Mouse (Mus musculus) heart, adult 18-20 months (tissue): ENCODE results near the gene Fam83g. TPM values are rescaled to one million over a fixed set of nuclear protein-coding genes. Genes with fewer than 3 reads are reported as not detected.

Source experiments
- DNase-seq, 2 experiments: peaks; one replicate each; pipeline ENCODE4 v3.0.0; 2021 to 2022; ENCODE audit warnings: mixed read lengths in 1 of 2
- total RNA-seq, 2 experiments: library from RNA; stranded (reverse); gene quantifications; 2 replicates each; pipeline ENCODE4 v1.2.3; 2021

Gene Fam83g
- total RNA-seq, 2 experiments from 2014 or later, result 0.25 to 0.33 TPM

- DNase-seq, result no peak
Measured at GRCm38 (mm10) chr11:61674151-61674838, 9.6 kb upstream of the Fam83g start.

GRCm38 (mm10) chr11:61674839-61675159, 9.1 kb upstream of the Fam83g start:
- no peak for DNase-seq

- no peak for DNase-seq
Measured at GRCm38 (mm10) chr11:61675332-61675731, 8.6 kb upstream of the Fam83g start.

- no peak for DNase-seq
Measured at GRCm38 (mm10) chr11:61676216-61676854, 7.6 kb upstream of the Fam83g start.

GRCm38 (mm10) chr11:61677709-61678108, 6.2 kb upstream of the Fam83g start:
- no peak for DNase-seq

DNA sequence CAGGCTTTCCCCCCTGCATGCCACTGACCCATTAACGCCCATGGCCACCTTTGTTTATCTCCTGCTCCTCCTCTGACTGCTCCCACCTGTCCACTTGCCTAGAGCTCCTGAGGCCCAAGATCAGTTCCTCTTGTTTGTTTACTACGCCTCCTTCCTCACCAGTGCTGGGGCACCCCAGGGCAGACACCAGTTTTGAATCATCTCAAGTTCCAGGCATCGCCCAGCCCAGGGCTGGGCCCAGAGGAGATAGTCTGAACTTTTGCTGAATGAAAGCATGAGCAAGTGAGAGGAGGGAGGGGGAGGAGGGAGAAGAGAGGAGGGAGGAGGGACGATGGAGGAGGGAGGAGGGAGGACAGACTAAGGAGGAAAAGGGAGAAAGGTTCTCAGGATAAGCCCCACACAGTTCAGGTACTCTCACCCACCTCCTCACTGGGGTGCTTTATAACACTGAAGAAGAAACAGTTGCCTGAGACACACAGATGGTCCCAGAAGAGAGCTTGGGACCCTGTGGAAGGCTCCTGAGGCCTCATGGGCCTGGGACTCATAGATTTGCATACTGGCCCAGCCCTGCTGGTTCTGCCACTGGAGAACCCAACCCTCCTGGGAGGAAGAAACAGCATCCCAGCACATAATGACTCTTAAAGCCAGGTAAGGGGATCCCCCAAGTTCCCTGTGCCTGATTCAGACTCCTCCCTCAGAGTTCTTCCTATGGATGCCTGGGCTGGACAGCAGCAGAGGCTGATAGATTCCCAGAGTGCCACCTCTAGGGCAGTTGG, 4.6 kb upstream of the Fam83g start:
- DNase-seq, result no peak

GRCm38 (mm10) chr11:61685119-61685725, 1.3 kb downstream of the Fam83g start:
- no peak for DNase-seq

DNA sequence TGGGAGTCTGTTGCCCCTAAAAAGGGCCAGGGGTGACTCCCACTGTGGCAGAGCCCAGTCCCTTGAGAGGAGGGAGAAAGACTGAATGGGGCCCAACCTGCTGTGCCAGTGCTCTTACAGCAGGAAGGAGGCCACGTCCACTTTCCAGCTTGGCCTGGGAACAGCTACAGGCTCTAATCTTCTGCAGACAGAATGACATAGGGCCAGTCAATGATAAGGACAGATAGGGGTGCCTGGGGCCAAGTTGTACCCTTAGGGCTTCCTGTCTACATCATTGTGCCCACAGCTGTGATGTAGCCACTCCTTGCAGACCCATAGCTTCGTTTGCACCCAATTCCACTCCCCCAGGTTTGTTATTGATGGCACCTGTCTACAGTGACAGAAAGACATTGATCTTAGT, 2.2 kb downstream of the Fam83g start:
- DNase-seq, result no peak

DNA sequence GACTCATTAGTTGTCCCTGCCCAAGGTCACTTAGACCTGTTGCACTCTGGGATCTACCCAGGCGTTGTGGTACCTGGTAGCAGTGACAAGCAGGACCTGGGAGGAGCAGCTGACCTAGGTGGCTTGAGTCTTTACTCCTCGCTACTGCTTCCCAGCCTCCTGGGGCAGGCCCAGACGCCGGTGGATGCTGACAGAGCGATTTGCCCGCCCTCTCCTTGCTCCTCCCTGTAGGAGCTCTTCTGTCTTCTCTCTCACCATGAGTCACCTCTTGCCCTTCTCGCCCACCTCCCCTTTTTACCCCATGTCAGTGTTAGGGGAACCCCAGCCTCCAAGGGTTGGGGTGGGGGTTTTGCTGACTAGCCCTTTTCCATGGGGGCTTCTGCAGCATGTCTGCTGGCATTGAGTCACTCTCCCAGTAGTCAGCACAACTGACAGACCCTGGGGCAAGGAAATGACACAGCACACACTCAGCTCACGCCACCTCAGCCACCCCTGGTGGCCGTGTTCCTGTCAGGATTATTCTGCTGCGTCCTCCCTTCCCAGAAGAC, 3.1 kb downstream of the Fam83g start:
- no peak for DNase-seq

- no peak for DNase-seq
Measured at GRCm38 (mm10) chr11:61687595-61687994, 3.7 kb downstream of the Fam83g start.

GRCm38 (mm10) chr11:61692996-61693395, 9.1 kb downstream of the Fam83g start:
- no peak for DNase-seq

DNA sequence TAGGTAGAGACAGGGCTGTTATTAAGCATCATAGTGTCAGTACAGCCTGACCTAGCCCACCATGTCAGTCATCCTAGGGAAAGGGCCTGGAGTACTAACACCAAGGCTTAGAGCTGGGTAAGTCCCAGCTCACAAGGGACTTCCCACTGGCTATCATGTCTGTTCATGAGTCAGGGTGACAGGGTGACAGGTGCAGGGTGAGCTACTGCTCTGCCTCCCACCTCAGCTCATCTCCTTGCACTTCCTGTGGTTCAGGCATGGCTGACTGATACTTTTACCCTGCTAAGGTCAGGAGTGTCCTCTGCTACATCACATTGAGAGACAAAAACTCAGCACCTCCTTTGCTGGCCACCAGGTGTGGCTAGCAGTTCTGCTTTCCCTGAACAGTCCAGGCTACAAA, 15.0 kb downstream of the Fam83g start:
- no peak for DNase-seq

DNA sequence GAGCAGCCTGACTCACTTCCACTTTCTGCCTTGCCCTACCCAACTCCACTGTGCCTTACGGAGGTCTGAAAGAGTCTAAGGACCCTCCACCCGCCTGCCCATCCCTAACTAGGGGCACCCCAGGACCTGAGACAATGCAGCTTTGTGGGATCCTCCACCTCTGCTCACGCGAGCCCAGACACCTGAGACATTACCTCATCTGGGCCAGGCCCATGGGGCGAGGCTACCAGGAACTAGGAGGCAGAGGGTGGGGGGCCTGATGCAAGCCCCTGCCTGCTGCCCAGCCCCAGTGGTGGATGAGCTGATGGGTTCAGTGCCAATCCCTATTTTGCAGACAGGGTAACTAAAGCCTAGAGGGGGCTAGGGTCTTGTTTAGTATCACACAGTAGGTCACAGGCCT, 15.6 kb downstream of the Fam83g start:
- DNase-seq, result no peak

GRCm38 (mm10) chr11:61699933-61700332, 16.0 kb downstream of the Fam83g start:
- peak; percentile 67 to 69 for DNase-seq

DNA sequence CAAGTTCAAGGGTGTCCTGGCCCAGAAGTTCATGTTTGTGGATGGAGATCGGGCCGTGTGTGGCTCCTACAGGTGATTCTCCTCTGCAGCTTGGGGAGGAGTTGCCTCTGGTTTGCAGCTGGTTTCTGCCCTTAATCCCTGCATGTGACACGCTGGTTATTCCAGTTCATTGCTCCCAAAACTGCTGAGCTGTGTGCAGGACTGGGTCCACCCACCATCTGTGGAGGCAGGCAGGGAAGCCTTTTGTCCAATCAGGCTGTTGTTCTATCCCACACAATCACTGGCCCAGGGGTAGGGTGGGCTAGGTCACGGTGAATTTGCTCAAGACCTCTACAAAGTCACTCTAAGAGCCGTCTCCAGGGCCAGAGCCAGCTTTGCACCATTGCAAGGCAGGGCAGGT, 17.8 kb downstream of the Fam83g start:
- no peak for DNase-seq

- DNase-seq, result no peak
Measured at GRCm38 (mm10) chr11:61702494-61702893, 18.6 kb downstream of the Fam83g start.

DNA sequence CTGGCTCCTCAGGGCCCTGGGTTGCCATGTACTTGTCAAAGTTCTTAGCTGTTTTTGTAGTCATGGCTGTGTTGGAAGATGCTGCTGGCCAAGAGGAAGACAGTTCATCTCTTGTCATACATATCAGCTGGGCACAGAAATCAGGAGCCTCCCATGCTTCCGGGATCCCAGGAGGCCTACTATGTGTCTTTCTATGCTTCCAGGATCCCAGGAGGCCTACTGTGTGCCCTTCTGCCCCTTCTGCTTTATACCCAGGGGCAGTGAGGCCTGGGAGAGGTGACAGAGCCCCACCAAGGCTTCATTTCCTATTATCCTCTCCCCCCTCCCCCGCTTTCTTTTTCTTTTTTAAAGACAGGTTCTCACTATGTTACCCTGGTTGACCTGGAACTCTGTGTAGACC, 21.7 kb downstream of the Fam83g start:
- DNase-seq, result no peak

DNA sequence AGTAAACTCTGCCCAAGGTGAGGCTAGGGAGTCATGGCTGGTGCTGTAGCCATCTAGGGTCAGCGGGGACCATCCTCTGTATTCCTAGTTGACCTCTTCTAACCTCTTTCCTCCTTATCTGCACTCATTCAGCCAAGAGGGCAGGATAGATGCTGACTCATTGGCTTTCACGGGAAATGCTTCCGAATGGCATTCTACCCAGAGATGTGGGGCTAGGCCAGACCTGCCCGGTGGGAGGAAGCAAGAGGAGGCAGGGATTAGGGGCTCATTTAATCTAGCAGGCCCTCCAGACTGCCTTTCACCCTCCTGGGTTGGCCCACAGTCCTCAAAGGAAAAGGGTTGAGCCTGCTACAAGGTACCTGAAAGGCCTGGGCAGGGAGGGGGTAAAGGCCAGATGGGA, 22.3 kb downstream of the Fam83g start:
- no peak for DNase-seq

DNA sequence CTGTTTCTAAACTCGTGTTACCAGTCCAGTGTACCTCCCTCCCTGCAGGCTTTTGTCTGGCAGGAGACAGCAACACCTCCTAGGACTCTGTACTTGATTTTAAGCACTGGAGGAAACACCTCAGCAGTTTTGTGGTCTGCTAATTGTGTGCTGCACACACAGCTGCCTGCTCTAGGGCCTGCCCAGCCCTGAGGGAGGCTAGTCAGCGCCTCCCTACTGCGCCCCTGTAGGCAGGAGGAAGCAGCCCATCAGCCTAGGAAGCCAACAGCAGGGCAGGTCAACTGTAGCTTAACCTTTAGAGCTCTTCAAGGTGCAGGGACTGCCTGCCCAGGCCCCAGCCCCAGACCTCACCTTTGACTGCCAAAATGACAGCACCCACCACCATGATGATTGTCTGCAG, 25.0 kb downstream of the Fam83g start:
- DNase-seq, result no peak

DNA sequence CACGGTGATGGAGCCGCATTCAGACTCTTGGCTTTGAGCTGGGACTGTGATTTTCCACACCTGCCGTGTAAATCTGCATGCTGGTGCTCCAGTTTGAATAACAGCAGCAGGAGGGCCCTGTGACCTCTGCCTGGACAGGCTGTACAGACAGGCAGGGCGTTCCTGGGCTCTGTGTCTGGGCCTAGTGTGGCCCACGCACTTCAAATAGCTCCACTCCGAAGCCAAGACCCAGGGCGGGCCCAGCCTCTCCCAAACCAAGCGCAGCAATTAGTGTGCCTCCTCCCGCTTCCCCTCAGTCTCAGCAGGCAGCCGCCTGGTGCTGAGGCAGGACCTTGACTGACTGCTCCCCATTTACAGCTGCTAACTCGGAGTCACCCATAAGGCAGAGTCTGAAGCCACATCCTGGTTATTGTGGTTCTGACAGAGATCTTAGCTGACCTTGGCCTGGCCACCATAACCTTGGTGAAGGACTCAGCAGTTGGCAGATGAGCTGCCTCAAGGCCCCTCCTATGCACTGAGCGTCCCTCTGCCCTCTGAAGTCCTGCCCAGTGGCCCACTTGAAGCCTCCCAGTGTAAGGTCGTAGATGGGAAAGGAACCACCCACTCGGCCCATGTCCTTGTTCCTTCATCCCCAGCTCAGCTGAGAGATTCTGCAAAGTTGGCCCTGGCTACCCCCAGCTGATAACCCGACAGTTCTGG, 29.4 kb downstream of the Fam83g start:
- DNase-seq, result peak in 1 of 2 experiments; percentile 40

- peak; percentile 82 to 87 for DNase-seq
Measured at GRCm38 (mm10) chr11:61714346-61715117, 30.6 kb downstream of the Fam83g start.
